In the genomic region with DNA sequence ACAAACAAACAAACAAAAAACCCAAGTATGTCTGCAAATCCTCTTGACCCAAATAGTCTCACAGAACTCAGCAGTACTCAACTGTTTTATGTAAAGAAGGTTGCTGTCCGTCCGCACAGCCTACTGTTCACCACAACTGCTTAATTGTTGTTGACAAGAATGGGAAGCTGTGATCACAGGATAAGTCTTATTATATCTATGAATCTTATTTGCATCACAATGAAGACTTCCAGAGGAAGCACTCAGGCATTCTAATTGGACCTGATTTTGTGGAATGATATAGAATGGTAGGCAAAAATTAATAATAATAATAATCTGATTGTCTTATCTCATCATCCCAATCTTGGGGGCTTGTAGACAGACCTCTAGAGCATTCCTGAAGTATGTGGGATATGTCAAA, we compare ENCODE assay signal across 16 mouse cellular contexts.
"Had no signal": no experiment of that assay in that cellular context is flagged by ENCODE, and none has a peak within 500 bp of the region (broad histone marks: within the 10 kb centered on the region; RNA-seq: fewer than 3 reads in every experiment).

No protein-coding gene starts in this region.

- H3K36me3 ChIP-seq: heart, embryonic 13.5 days; heart, embryonic 15.5 days; hindbrain, embryonic 13.5 days; hindbrain, embryonic 15.5 days; kidney, embryonic 15.5 days; limb, embryonic 13.5 days; limb, embryonic 15.5 days; liver, embryonic 12.5 days had no signal

- H3K4me2 ChIP-seq: heart, embryonic 11.5 days; heart, embryonic 13.5 days; heart, embryonic 15.5 days; hindbrain, embryonic 13.5 days; hindbrain, embryonic 15.5 days; kidney, embryonic 15.5 days; limb, embryonic 13.5 days; limb, embryonic 15.5 days; liver, embryonic 12.5 days had no signal

- DNase-seq: gastrocnemius, postnatal 14 days; gastrocnemius, postnatal 36 days; heart, postnatal 36 days had no signal

- H3K9ac ChIP-seq: heart, embryonic 13.5 days; heart, embryonic 15.5 days; hindbrain, embryonic 13.5 days; hindbrain, embryonic 15.5 days; kidney, embryonic 15.5 days; limb, embryonic 13.5 days; limb, embryonic 15.5 days; liver, embryonic 12.5 days; liver, embryonic 14.5 days had no signal

- ATAC-seq: hindbrain, postnatal 0 days; liver, embryonic 12.5 days had no signal

- H3K9me3 ChIP-seq: heart, embryonic 15.5 days; hindbrain, embryonic 13.5 days; hindbrain, embryonic 15.5 days; kidney, embryonic 15.5 days; limb, embryonic 13.5 days; limb, embryonic 15.5 days; liver, embryonic 12.5 days had no signal

- H3K4me3 ChIP-seq: heart, adult 2 months; heart, embryonic 13.5 days; heart, embryonic 15.5 days; hindbrain, embryonic 13.5 days; hindbrain, embryonic 15.5 days; kidney, embryonic 15.5 days; limb, embryonic 13.5 days; limb, embryonic 15.5 days; liver, embryonic 12.5 days had no signal

- H3K27ac ChIP-seq: heart, adult 2 months; heart, embryonic 13.5 days; heart, embryonic 15.5 days; hindbrain, embryonic 13.5 days; hindbrain, embryonic 15.5 days; hindbrain, postnatal 0 days; kidney, embryonic 15.5 days; kidney, postnatal 0 days; limb, embryonic 15.5 days; liver, embryonic 12.5 days; liver, embryonic 14.5 days had no signal

- H3K27me3 ChIP-seq: heart, embryonic 13.5 days; heart, embryonic 15.5 days; hindbrain, embryonic 13.5 days; hindbrain, embryonic 15.5 days; kidney, embryonic 15.5 days; limb, embryonic 13.5 days; limb, embryonic 15.5 days; liver, embryonic 12.5 days had no signal
